Mouse (Mus musculus) urinary bladder, postnatal 36 days (tissue): ENCODE results near the gene Ccdc47.
A peak's percentile ranks its signal among the peaks of the same experiment; 100 is the strongest.

ENCODE experiments used
- DNase-seq, 2 experiments: peaks; one replicate each; pipeline ENCODE4 v3.0.0; 2022; ENCODE audit warnings: low spot score in 2 of 2, mixed read lengths in 1 of 2

Gene Ccdc47

DNA sequence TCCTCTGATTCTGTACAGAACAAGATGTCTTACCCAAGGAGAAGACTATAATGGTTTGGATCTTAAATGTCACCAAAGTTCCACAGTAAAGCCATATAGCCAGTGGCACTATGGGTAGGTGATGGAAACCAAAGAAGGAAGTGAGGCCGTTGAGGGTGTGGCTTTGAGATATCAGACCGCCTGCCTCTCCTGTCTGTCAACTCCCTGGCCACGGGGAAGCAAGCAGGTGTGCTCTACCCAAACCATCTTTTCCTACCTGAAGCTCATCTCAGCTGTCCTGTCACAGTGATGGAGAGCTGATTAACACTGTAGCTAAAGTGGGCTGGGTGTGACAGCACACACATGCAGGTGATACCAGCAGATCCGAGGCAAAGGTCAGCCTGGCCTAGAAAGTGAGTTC lies 17.9 kb downstream of the Ccdc47 start:
- no peak for DNase-seq

GRCm38 (mm10) chr11:106195341-106195740 lies 20.8 kb downstream of the Ccdc47 start:
- no peak for DNase-seq

DNA sequence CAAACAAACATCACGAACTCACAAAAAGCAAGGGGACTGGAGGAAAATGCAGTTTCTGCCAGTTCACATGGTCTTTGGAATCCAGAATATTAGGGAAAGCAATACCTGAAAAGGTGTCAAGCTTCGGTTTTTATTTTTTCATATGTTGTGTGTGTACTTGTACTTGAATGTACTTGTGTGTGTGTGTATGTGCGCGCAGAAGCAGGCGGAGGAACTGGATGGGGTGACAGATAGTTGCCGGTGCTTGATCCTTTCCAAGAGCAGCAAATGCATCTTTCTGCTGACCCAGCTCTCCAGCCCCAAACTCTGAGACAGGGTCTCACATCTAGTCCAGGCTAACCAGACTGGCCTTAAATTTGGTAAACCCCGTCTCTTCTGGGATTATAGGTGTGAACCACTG lies 21.3 kb downstream of the Ccdc47 start:
- no peak for DNase-seq

DNA sequence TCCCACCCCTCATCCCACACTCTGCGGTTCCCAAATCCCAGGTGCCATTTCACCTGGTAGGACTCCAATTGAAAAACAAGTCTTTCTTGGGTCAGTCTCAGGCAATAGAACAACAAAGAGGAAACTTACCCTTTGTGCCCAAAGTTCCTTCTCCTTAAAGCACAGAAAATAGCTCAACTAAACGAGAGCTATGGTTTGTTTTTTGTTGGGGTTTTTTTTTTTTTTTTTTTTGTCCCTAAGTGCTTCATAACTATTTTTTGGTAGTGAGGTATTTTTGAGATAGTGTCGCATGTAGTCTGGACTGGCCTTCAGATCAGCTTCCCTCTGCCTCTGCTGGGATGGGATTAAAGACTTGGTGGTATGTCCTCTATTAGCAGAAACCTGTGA lies 22.0 kb downstream of the Ccdc47 start:
- no peak for DNase-seq

DNA sequence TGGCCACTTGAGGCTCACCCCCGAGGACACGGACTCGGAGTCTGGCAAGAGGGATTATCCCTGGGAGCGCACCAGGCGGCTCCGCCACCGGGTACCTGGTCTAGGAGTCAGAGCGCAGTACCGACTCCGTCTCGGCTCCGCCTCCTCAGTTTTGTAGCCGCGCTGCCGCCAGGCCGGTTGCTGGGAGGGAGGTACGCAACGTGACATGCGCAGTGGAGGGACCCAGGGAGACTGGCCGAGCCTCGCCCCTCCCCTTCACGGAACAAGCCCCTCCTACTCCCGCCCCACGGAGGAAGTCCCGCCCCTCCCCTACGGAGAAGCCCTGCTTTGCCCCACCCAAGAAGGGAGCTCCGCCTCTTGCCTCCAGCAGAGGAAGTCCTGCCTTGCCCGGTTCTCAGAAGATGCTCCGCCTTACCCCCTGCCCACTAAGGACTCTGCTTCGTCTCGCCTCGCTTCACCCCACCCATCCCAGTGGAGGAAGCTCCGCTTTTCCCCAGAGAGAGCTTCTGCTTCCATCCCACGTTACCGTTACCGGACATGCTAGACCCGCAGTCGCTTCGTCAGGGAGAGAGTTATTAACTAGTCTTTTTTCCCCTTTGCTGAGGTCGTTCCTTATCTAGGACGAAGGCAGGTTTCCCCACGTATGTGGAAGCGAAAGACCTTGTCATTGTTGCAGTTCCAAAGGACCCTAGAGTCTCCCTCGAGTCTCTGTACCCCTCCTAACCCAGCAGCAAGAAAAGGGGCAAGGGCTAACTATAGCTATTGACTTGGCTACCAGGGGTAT lies 22.6 kb downstream of the Ccdc47 start:
- DNase-seq = peak; percentile 91 to 97

DNA sequence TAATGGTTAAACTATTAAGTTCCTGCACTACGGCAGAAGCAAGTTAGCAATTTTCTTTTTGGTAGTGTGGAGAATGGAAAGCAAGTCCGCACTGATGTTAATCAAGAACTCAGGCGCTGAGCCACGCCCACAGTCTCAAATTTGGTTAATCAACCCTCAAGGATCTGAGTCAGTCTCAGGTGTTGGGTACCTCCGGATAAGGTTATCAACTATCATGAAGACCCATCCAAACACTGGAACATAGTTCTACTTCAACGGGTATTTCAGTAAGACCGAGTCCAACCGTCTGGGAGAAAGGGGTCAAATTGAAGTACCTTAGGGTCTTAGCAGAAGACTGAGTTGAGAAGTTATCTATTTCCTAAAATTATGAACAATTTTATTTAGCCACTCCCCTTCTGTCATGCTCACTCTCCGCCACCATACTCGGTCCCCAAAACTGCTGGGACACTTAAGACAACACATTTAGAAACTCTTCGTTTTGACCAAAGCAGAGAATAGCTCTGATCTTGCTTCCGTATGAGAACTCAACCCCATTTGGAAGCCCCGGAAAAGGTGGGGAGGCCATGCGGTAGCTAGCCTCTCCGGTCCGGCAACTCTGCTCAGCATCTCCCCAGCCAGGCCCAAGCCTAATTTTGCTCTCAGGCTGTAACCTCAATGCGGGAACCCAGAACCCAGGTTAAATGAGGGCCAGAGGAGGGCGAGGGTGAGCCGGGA lies 23.3 kb downstream of the Ccdc47 start:
- no peak for DNase-seq

GRCm38 (mm10) chr11:106192241-106192640 lies 23.9 kb downstream of the Ccdc47 start:
- DNase-seq = no peak

- DNase-seq = no peak
Measured at GRCm38 (mm10) chr11:106191716-106192115, 24.4 kb downstream of the Ccdc47 start.

DNA sequence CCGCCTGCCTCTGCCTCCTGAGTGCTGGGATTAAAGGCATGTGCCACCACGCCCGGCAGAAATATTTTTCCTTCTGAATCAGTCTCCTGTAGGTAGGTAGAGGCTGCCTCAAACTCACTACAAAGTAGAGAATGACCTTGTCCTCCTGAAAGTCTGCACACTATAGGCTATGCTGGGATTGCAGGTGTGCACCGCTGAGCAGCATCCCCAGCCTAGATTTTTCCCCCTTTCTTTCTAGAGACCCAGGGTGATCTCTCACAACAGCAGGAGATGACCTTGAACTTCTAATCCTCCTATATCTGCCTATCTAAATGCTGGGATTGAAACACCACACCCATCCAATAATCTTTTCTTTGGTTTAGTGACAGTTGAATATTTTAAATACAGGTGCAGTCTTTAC lies 28.8 kb downstream of the Ccdc47 start:
- DNase-seq = no peak

- no peak for DNase-seq
Measured at GRCm38 (mm10) chr11:106180449-106180801, 35.7 kb downstream of the Ccdc47 start.

- no peak for DNase-seq
Measured at GRCm38 (mm10) chr11:106179711-106180448, 36.3 kb downstream of the Ccdc47 start.

GRCm38 (mm10) chr11:106178036-106178782 lies 37.9 kb downstream of the Ccdc47 start:
- no peak for DNase-seq

DNA sequence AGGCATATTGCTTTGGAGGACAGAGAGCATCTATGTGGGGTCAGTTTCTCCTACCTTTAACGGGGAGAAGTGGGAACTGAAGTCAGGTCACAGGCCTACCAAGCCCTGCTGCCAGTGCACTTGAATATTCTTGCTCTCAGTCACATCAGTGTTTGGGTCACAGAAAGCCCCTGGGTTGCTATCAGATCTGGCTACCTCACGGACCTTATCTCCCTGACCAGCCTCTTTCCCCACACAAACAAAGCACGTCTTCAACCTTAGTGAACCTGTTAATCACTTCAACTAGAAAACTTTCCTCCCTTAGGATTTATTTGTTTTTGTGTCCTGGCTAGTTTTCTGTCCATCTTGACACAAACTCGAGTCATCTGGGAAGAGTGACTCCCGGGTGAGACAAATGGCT lies 39.8 kb downstream of the Ccdc47 start:
- DNase-seq = no peak

GRCm38 (mm10) chr11:106175081-106175480 lies 41.1 kb downstream of the Ccdc47 start:
- DNase-seq = no peak

DNA sequence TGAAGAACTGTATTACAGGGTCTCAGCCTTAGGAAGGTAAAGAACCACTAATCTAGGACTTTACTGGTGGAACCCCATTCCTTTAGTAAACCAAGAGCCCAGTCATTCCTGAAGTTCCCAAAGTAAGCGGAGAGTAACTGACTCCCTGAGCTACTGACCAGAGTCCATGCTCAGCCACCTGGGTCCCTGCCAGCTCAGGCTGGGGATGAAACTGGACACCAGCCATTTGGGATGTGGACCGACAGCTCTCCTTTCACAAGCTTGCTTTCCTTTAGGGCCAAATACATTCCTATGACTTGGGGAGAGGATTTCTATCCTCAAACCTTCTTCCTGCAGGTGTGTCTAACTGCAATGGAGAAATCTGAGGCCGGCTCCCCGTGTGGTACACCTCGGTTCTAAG lies 41.8 kb downstream of the Ccdc47 start:
- peak in 1 of 2 experiments; percentile 29 for DNase-seq

GRCm38 (mm10) chr11:106173228-106173627 lies 42.9 kb downstream of the Ccdc47 start:
- DNase-seq = no peak

DNA sequence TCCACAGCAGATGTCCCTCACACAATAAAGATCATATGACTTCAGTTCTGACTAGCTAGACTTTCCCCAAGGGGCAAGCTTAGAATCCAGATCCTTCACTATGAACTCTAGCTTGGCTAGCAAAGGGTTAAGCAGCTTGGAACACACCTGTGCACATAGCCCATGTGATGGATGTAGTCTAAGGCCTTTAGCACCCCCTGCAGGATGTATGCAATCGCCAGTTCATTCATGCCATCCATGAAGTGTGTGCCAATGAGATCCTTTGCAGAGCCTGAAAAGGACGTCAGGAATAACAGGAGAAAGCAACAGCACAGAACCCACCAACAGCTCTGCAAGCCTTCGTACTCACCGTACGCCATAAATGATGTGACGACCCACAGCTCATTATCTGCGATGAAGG lies 45.3 kb downstream of the Ccdc47 start:
- DNase-seq = no peak

GRCm38 (mm10) chr11:106167435-106167834 lies 48.7 kb downstream of the Ccdc47 start:
- no peak for DNase-seq

DNA sequence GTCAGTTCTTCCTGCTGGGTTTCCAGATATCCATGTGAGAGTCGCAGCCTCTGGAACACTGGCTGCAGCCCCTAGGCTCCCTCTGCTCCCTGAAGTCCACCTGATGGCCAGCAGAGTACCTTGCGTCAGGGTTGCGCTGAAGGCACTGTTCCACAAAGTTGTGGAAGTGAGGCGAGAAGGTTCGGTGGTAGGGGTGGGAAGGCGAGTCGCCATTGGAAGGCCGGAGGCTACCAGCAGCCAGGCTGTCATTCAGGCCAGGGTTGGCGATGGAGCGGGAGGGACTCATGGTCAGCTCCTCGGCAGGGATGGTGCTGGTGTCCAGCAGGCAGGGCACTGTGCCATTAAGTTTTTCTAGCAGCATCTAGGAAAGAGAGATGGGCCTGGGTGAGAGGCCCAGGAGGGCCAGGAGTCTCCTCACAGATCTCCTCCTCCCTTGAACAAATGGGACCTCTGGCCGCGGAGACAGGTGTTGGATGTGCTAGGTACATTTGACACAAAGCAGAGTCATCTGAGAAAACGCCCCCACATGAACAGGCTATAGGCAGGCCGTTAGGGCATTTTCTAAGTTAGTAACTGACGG lies 51.5 kb downstream of the Ccdc47 start:
- DNase-seq = no peak

GRCm38 (mm10) chr11:106163546-106163945 lies 52.6 kb downstream of the Ccdc47 start:
- no peak for DNase-seq

DNA sequence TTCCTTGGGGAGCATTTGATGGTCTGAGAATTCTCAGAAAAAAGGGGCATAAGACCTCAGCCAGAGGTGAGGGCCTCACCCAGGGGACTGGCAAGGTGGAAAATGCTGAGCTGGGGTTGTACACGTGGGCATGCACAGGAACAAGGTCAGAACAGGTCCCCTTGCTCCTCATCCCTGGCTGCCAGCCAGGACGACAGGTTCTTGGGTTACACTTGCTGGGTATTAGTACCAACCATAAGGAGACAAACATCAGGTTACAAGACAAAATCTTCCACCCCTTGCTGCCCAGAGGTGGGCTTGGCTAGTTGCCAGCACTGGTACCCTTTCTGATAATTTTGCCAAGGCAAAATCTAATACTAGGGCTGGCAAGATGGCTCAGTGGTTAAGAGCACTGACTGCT lies 53.9 kb downstream of the Ccdc47 start:
- no peak for DNase-seq
